Mouse (Mus musculus): Measurements from ENCODE around the gene Ispd.

The Ispd gene

GRCm38 (mm10) chr12:36381441-36382340 lies at the start of gene Ispd, which contains the start of gene D630036H23Rik:
Ispd (plus strand) TSS chr12:36381450.
D630036H23Rik (minus strand) TSS chr12:36382181.
- DNase-seq: peak; percentile 83

GRCm38 (mm10) chr12:36332676-36333075 lies 48.6 kb upstream of the Ispd start:
- no peak for DNase-seq

- no peak for DNase-seq
Observed at GRCm38 (mm10) chr12:36333837-36334281, 47.4 kb upstream of the Ispd start.

DNA sequence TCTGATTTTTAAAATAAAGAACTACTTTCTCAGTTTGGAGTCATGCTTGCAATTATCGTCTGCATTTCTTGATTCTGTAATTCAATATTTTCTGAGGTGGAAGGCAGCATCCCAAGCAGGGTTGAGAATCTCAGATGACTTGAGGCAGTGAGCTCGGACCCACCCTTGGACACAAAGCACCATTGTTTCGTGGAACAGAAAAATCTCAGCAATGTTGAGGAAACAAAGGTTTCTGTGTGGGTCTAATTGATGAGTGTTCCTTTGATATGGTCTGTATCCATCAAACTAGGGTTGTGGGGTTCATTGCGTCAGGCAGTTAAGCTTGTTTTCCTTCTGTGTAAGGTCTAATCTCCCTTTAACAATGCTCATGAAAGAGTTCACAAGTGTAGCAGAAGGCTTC lies 37.1 kb upstream of the Ispd start:
- DNase-seq: no peak

DNA sequence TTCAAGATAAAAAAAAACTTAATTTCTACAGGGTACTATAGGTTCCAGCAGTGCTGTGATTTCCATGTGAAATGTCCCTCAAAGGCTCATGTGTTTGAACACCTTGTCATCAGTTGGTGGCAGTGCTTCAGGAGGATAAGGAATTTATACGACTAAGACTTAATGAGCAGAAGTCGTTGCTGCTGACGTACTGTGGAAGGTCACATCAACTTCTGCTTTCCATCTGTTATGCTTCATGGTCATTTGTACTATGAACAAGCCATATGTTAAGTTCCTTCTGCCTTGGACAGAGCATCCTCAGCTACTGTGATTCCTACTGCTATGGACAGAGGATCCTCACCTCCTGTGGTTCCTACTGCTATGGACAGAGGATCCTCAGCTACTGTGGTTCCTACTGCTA lies 21.2 kb upstream of the Ispd start:
- DNase-seq: no peak

DNA sequence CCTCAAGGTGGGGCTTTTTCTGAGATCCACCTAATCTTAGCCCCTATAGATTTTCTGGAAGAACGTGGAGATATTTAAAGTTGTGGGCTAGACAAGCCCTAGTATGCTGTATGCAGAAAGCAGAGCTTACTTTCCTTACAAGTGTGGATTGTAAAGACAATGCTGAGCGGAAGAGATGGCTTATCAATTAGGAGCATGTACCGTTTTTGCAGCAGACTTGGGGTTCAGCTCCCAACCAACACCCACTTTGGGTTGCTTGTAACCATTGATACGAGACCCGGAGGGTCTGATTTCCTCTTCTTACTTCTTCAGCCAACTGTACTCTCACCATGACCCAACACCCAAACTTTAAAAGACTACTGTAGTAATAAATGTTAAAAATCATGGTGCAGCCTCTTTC lies 20.6 kb upstream of the Ispd start:
- DNase-seq: no peak

GRCm38 (mm10) chr12:36364013-36364412 lies 17.2 kb upstream of the Ispd start:
- DNase-seq: no peak

GRCm38 (mm10) chr12:36373237-36373998 lies 7.8 kb upstream of the Ispd start:
- DNase-seq: no peak

DNA sequence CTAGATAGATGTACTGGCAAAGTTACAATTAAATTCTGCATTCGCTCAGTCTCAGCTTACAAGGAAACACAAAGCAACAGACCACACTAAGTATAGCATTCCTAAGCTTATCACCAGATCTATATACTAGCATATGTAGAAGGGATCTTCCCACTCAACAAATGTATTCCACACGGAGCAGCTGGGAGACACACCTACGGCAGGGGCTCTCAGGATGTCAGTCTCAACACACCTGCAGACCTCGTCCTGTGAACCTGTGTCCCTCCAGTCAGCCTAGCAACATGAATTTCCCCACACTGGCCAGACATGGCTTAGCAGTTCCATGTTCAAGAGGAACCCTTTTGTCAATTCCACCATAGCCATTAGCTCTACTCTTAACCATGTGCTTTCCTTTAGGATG lies 4.9 kb upstream of the Ispd start:
- DNase-seq: peak; percentile 25

DNA sequence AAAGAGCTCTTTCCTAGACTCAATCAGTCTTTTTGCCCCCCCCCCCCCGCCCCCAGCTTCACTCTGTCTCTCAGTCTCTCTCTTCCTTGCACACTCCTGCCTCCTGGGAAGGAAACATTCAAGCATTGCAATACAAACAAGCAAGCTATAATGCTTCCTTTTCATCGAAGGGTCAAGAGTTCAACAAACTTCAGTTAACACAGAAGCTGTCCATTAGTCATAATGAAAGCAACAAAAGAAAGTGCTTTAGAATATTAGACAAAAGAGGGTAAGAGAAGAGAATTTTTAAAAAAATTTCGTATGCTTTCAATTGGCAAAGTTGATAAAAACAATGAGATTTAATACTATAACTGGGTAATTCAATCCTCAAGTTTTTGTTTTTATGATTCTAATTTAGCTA lies 996 bp upstream of the Ispd start:
- no peak for DNase-seq

GRCm38 (mm10) chr12:36380806-36381205 lies 444 bp upstream of the Ispd start:
- DNase-seq: no peak

DNA sequence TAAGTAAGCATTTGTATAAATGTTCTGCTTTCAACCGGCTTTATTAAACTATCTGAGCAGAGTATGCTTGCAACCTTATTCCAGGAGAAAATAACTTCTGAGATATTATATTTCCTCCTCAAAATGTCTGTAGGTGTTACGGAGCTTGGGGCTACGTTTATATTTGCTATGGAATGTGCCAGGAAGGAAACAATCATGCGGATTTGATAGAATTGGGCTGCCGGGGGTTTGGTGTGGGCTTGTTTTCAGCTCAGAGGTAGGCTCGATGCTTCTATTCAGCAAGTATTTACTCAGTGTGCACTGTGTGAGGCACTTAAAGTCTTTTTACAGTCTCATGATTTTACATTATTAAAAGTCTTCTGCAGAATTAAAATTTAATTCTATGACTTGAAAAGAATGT lies 4.1 kb downstream of the Ispd start:
- no peak for DNase-seq

- DNase-seq: no peak
Observed at GRCm38 (mm10) chr12:36386991-36387390, 5.7 kb downstream of the Ispd start.

- DNase-seq: peak; percentile 42
Observed at GRCm38 (mm10) chr12:36395115-36395514, 13.9 kb downstream of the Ispd start.

GRCm38 (mm10) chr12:36423677-36424076 lies 42.4 kb downstream of the Ispd start:
- no peak for DNase-seq

DNA sequence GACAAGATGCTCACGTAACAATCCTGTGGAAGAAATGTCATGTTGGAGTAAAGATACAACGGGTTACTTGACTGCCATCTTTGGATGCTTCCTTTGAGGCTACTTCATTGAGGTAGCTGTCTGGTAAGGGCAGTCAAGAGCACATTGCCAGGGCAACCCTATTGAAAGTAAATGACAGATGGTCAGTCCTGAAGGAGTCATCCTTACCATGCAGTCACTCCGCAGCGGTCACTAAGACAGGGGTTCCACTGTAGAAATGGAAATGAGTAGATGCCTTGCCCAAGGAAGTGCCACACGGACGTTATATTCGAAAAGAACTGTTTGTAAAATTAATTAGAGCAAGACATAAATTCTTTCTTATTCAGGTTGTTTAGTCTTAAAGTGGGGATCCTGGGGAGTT lies 44.0 kb downstream of the Ispd start:
- DNase-seq: no peak

GRCm38 (mm10) chr12:36426163-36427045 lies 45.2 kb downstream of the Ispd start:
- no peak for DNase-seq

- no peak for DNase-seq
Observed at GRCm38 (mm10) chr12:36436956-36437355, 55.7 kb downstream of the Ispd start.

GRCm38 (mm10) chr12:36439396-36439795 lies 58.1 kb downstream of the Ispd start:
- no peak for DNase-seq

DNA sequence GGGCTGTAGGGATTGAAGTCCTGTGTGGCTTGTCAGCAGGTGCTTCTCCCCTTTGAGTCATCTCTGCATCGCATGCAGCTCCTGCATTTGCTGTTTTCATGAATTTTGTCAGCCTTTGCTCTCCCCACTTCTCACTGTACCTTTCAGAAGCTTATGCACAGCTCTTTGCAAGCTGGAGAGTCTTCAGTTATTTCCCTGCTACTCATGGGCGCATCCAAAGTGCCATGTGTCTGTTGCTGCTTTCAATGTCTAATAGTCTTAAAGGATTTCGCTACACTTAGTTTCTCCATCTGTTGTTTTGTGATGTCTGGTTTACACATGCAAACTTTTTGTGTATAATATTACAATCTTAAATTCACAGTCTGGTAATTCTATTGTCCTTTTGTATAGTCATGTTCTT lies 74.8 kb downstream of the Ispd start:
- DNase-seq: peak; percentile 20

DNA sequence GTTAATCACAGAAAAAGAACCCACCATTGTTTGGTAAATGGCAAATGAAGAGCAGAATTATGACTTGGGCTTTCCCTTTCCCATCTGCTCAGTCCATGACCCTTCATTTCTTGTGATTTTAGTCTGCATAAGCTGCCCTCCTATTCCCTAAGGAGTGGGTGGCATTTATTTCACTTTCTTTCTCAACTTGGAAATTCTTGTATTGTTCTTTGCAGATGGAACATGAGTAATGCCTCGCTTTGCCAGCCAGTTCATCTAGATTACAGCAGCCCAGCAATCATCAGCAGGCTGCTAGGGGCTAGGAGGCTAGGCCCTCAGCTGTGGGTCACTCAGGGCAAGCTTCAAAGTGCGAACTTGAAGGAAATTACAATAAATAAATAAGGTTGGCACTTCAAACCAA lies 76.5 kb downstream of the Ispd start:
- DNase-seq: no peak

- no peak for DNase-seq
Observed at GRCm38 (mm10) chr12:36468325-36469044, 87.2 kb downstream of the Ispd start.

Data from layer of hippocampus, adult 9-11 months (tissue).